Mouse (Mus musculus) MN1 (cell line): Measurements from ENCODE around the gene Rasgrp4.
A peak's percentile ranks its signal among the peaks of the same experiment; 100 is the strongest.
"Not testable (repeated sequence)": the region's sequence is repeated elsewhere in the genome, so short reads cannot be mapped to it uniquely, and the experiment has no call there.

ENCODE experiments used
- DNase-seq: peaks from one replicate; pipeline ENCODE4 v3.0.0-alpha.2; 2016; ENCODE audit warnings: low spot score

Gene Rasgrp4

GRCm38 (mm10) chr7:29134693-29135386 lies at the start of gene Rasgrp4:
Gene Rasgrp4, plus strand, starts transcription at chr7:29134851.
- no peak for DNase-seq

- DNase-seq: no peak
Measured at GRCm38 (mm10) chr7:29085981-29086380, 48.7 kb upstream of the Rasgrp4 start.

GRCm38 (mm10) chr7:29086902-29087301 lies 47.7 kb upstream of the Rasgrp4 start:
- DNase-seq: no peak

- DNase-seq: no peak
Measured at GRCm38 (mm10) chr7:29088817-29089216, 45.8 kb upstream of the Rasgrp4 start.

GRCm38 (mm10) chr7:29097131-29097530 lies 37.5 kb upstream of the Rasgrp4 start:
- DNase-seq: no peak

GRCm38 (mm10) chr7:29101286-29102017 lies 33.2 kb upstream of the Rasgrp4 start:
- no peak for DNase-seq

GRCm38 (mm10) chr7:29108992-29109955 lies 25.4 kb upstream of the Rasgrp4 start:
- no peak for DNase-seq

- DNase-seq: no peak
Measured at GRCm38 (mm10) chr7:29118142-29118851, 16.4 kb upstream of the Rasgrp4 start.

GRCm38 (mm10) chr7:29119526-29119925 lies 15.1 kb upstream of the Rasgrp4 start:
- DNase-seq: no peak

- DNase-seq: no peak
Measured at GRCm38 (mm10) chr7:29122821-29123220, 11.8 kb upstream of the Rasgrp4 start.

- DNase-seq: no peak
Measured at GRCm38 (mm10) chr7:29123531-29124358, 10.9 kb upstream of the Rasgrp4 start.

- peak; percentile 53 for DNase-seq
Measured at GRCm38 (mm10) chr7:29124970-29125369, 9.7 kb upstream of the Rasgrp4 start, which contains the start of gene Ryr1. Gene Ryr1, minus strand, starts transcription at chr7:29125179.

- DNase-seq: peak; percentile 59
Measured at GRCm38 (mm10) chr7:29126173-29126915, 8.3 kb upstream of the Rasgrp4 start.

GRCm38 (mm10) chr7:29128725-29129124 lies 5.9 kb upstream of the Rasgrp4 start:
- peak; percentile 21 for DNase-seq

GRCm38 (mm10) chr7:29134230-29134629 lies 421 bp upstream of the Rasgrp4 start:
- no peak for DNase-seq

- DNase-seq: no peak
Measured at GRCm38 (mm10) chr7:29137429-29137828, 2.8 kb downstream of the Rasgrp4 start.

- DNase-seq: not testable (repeated sequence)
Measured at GRCm38 (mm10) chr7:29139237-29139636, 4.6 kb downstream of the Rasgrp4 start.

- DNase-seq: no peak
Measured at GRCm38 (mm10) chr7:29141416-29141815, 6.8 kb downstream of the Rasgrp4 start.

GRCm38 (mm10) chr7:29144006-29144405 lies 9.4 kb downstream of the Rasgrp4 start:
- DNase-seq: no peak
